Mouse (Mus musculus) intestine, embryonic 15.5 days (tissue): ENCODE data around the gene Podxl2. TPM values are rescaled to one million over a fixed set of nuclear protein-coding genes. Genes with fewer than 3 reads are reported as not detected.

ENCODE experiments used
- ATAC-seq: fragments of 200-750 bp; cut with Nextera tagmentation; 2 replicates; pipeline ENCODE4 v1.8.0; 2017; ENCODE audit warnings: moderate TSS enrichment, moderate library complexity
- H3K27ac ChIP-seq: fragments of 300-500 bp; sonication (generic); 2 replicates; pipeline ENCODE4 v1.5.1; 2015; ENCODE audit warnings: mild to moderate bottlenecking, inconsistent platforms
- H3K27me3 ChIP-seq: fragments of 300-500 bp; sonication (generic); replicated peaks from 2 replicates; pipeline ENCODE4 v1.6.1; 2015; ENCODE audit warnings: inconsistent platforms
- H3K36me3 ChIP-seq: fragments of 300-500 bp; sonication (generic); 2 replicates; pipeline ENCODE4 v1.6.1; 2015; ENCODE audit warnings: inconsistent platforms
- H3K4me1 ChIP-seq: fragments of 300-500 bp; sonication (generic); replicated peaks from 2 replicates; pipeline ENCODE4 v1.6.1; 2015; ENCODE audit warnings: inconsistent platforms
- H3K4me2 ChIP-seq: fragments of 300-500 bp; sonication (generic); replicated peaks from 2 replicates; pipeline ENCODE4 v1.6.1; 2015; ENCODE audit warnings: mild to moderate bottlenecking, inconsistent platforms
- H3K4me3 ChIP-seq: fragments of 300-500 bp; sonication (generic); replicated peaks from 2 replicates; pipeline ENCODE4 v1.5.1; 2015; ENCODE audit warnings: inconsistent platforms
- H3K9ac ChIP-seq: fragments of 300-500 bp; sonication (generic); 2 replicates; pipeline ENCODE4 v1.6.1; 2015; ENCODE audit warnings: inconsistent platforms
- H3K9me3 ChIP-seq: fragments of 300-500 bp; sonication (generic); 2 replicates; pipeline ENCODE4 v1.6.1; 2016; ENCODE audit warnings: inconsistent platforms
- WGBS: fragments of 180-500 bp; shearing (Covaris S2); methylation state at CpG from one replicate; pipeline ENCODE4 v1.1.7; 2015; 5-methylcytosine and 5-hydroxymethylcytosine counted together
- polyA plus RNA-seq: library from polyadenylated mRNA; unstranded; fragments of >200 nt; fragmentation: Nextera tagmentation; extraction: Ambion mirVana; gene quantifications from 2 replicates; pipeline ENCODE4 v1.2.1, GENCODE M21; 2015

Podxl2 gene
- polyA plus RNA-seq, 1 experiment from 2014 or later = 49.6 TPM

DNA sequence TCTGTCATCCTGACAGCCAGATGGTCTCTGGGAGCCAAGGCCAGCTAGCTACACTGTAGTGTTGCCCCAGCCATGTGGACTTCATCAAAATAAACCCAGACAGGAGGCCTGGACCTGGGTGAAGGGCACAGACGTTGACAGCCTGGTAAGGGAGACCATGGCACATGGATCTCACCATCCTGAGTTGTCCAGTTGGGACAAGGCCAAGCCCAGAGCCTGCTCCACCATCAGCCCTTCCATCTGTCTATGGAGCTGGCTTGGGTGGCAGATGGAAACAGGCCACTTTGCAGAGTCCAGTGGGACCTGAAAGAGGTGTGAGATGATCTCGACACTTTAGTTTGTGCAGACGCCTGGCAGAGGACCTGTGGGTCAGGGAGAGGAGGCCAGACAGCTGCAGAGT, 74.1 kb downstream of the Podxl2 start:
- H3K4me1 ChIP-seq = no peaks in the 10 kb centered on the region
- no peaks in the 10 kb centered on the region for H3K27me3 ChIP-seq
- 27% methylated on average over 3 of the region's 3 CpGs for WGBS
- H3K27ac ChIP-seq = no peak overlapping the region
- H3K4me3 ChIP-seq = no peak overlapping the region
- H3K4me2 ChIP-seq = no peak overlapping the region
- H3K9ac ChIP-seq = no peak overlapping the region
- no peaks in the 10 kb centered on the region for H3K36me3 ChIP-seq
- H3K9me3 ChIP-seq = no peaks in the 10 kb centered on the region
- ATAC-seq = no peak; the same call in 1 of the 2 replicates

DNA sequence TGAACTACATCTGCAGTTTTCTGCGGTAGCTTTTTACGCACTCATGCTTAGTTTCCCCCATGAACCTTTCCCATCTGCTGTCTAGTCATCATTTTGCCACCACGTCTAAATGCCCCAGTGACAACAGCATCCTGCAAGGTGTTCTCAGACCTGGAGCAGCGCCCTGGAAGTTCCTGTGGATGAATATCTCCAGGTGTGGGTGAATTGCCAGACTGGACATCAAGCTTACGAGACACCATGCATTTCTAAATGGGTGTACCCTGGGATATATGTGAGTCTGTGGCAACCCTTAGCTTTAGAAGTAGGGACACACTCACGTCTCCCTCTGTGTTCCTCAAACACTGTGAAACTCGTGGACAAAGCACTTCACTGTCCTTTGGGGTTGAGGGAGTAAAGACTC, 74.7 kb downstream of the Podxl2 start:
- H3K36me3 ChIP-seq = no peaks in the 10 kb centered on the region
- ATAC-seq = no peak

DNA sequence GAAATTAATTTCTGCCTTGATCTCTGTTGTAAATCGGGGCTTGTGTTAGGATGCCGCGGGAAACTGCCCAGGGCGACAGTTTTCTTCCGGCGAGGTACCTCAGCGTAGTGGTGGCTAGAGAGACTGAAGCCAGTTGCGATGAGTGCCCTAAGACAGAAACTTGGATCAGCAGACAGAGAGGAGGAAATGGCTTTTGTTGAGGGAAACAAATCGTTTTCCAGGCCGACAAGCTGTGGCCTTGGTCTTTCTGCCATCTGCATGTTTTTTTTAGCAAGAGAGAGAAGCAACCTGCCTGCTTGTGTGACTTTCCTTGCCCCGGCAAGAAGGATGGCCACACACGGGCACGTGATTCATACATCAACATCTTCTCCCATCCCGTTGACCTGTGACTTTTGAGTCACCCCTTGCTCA, 80.3 kb downstream of the Podxl2 start:
- Histone ChIP-seq H3K4me2 (no peak overlapping the region), H3K4me1 (peaks cover 23% of the 10 kb centered on the region), H3K9ac (no peak overlapping the region), H3K27ac (no peak overlapping the region), H3K36me3 (no peaks in the 10 kb centered on the region), H3K4me3 (no peak overlapping the region), H3K9me3 (no peaks in the 10 kb centered on the region), H3K27me3 (no peaks in the 10 kb centered on the region)
- WGBS = 68% methylated on average over 14 of the region's 14 CpGs
- no peak for ATAC-seq

More for the DNA sequence above, 74.7 kb downstream of the Podxl2 start:
- Histone ChIP-seq H3K27me3 (no peaks in the 10 kb centered on the region), H3K4me2 (no peak overlapping the region), H3K27ac (no peak overlapping the region), H3K4me1 (no peaks in the 10 kb centered on the region), H3K9me3 (no peaks in the 10 kb centered on the region), H3K9ac (no peak overlapping the region), H3K4me3 (no peak overlapping the region)
- WGBS = 77% methylated on average over 7 of the region's 7 CpGs

DNA sequence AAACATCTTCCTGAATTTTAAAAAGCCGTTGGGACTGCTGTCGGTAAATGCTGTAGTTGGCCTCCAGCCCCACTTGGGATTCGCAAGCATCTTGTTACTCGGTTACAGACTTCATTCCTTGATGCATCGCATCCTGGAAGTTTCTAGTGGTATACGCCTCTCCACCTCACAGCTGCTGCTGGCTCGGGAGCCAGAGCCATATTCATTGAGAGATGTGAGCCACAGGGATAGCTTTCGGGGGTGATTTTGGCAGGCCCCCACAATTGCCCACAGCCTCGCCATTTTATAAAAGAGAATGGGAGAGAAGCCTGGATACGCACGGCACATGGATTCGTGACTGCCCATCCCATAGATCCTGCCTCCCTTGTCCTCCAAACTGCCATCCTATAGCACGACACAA, 81.0 kb downstream of the Podxl2 start:
- WGBS = 71% methylated on average over 13 of the region's 13 CpGs
- H3K36me3 ChIP-seq = no peaks in the 10 kb centered on the region
- H3K27ac ChIP-seq = no peak overlapping the region
- H3K9ac ChIP-seq = no peak overlapping the region
- peaks cover 29% of the 10 kb centered on the region for H3K4me1 ChIP-seq
- no peaks in the 10 kb centered on the region for H3K27me3 ChIP-seq
- no peaks in the 10 kb centered on the region for H3K9me3 ChIP-seq
- no peak overlapping the region for H3K4me2 ChIP-seq
- ATAC-seq = no peak
- H3K4me3 ChIP-seq = no peak overlapping the region

DNA sequence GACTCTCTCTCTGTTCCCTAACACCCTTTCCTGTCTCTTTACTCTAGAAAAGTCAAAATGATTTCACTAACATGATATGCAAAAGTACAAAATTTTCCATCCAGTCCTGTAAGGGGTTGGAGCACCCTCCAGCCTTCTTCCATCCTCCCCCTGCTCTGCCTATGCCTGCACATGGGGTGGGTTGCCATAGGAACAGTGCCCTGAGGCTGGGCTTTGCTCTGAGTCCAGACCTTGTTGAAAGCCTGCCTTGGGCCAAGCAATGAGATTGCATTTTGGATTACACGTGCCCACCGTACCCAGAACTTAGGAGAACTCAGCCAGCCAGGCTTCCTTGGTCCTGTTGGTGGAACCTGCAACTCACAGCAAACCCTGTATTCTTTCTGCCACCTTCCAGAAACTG, 81.6 kb downstream of the Podxl2 start:
- no peak for ATAC-seq
- no peaks in the 10 kb centered on the region for H3K27me3 ChIP-seq
- no peak overlapping the region for H3K27ac ChIP-seq
- no peak overlapping the region for H3K4me2 ChIP-seq
- WGBS = 72% methylated on average over 2 of the region's 2 CpGs
- H3K36me3 ChIP-seq = no peaks in the 10 kb centered on the region
- peaks cover 34% of the 10 kb centered on the region for H3K4me1 ChIP-seq
- H3K9ac ChIP-seq = peak overlapping the region; percentile 13; the same call in 1 of the 2 replicates
- no peaks in the 10 kb centered on the region for H3K9me3 ChIP-seq
- H3K4me3 ChIP-seq = no peak overlapping the region

Other genes starting within 250 kb of the Podxl2 start
- gene Kbtbd12, start 237.1 kb downstream of the Podxl2 start, polyA plus RNA-seq = 0.46 and 0.78 TPM in 2 replicates
- 71.6 and 75.9 TPM in 2 replicates for gene Mgll, start 150.6 kb downstream of the Podxl2 start, polyA plus RNA-seq
- gene Abtb1, start 33.1 kb downstream of the Podxl2 start, polyA plus RNA-seq = 24.2 and 25.0 TPM in 2 replicates
- 106 and 107 TPM in 2 replicates for gene Mcm2, start 23.7 kb upstream of the Podxl2 start, polyA plus RNA-seq
- 62.2 and 72.1 TPM in 2 replicates for gene Tpra1, start 27.2 kb upstream of the Podxl2 start, polyA plus RNA-seq